Mouse (Mus musculus) forebrain, embryonic 13.5 days (tissue): ENCODE data around the gene Ephb2. TPM values are rescaled to one million over a fixed set of nuclear protein-coding genes. Genes with fewer than 3 reads are reported as not detected.
A peak's percentile ranks its signal among the peaks of the same experiment; 100 is the strongest.

Experiments used
- ATAC-seq: fragments of 200-750 bp; cut with Nextera tagmentation; 2 replicates; pipeline ENCODE4 v1.8.0; 2017
- H3K27ac ChIP-seq: fragments of 300-500 bp; sonication (generic); 2 replicates; pipeline ENCODE4 v1.5.1; 2015; ENCODE audit warnings: inconsistent platforms, mild to moderate bottlenecking, moderate library complexity
- H3K27me3 ChIP-seq: fragments of 300-500 bp; sonication (generic); 2 replicates; pipeline ENCODE4 v1.6.1; 2015; ENCODE audit warnings: mild to moderate bottlenecking, inconsistent platforms
- H3K36me3 ChIP-seq: fragments of 300-500 bp; sonication (generic); 2 replicates; pipeline ENCODE4 v1.6.1; 2015; ENCODE audit warnings: mild to moderate bottlenecking, inconsistent platforms; ENCODE audit not compliant: poor library complexity, severe bottlenecking
- H3K4me1 ChIP-seq: fragments of 300-500 bp; sonication (generic); 2 replicates; pipeline ENCODE4 v1.6.1; 2015; ENCODE audit warnings: inconsistent platforms
- H3K4me2 ChIP-seq: fragments of 300-500 bp; sonication (generic); 2 replicates; pipeline ENCODE4 v1.6.1; 2015; ENCODE audit warnings: inconsistent platforms, mild to moderate bottlenecking, moderate library complexity
- H3K4me3 ChIP-seq: fragments of 300-500 bp; sonication (generic); 2 replicates; pipeline ENCODE4 v1.5.1; 2015; ENCODE audit warnings: mild to moderate bottlenecking, inconsistent platforms
- H3K9ac ChIP-seq: fragments of 300-500 bp; sonication (generic); 2 replicates; pipeline ENCODE4 v1.6.1; 2015; ENCODE audit warnings: mild to moderate bottlenecking, inconsistent platforms
- H3K9me3 ChIP-seq: fragments of 300-500 bp; sonication (generic); replicated peaks from 2 replicates; pipeline ENCODE4 v1.6.1; 2016; ENCODE audit warnings: inconsistent platforms
- WGBS: fragments of 180-500 bp; shearing (Covaris S2); methylation state at CpG from one replicate; pipeline ENCODE4 v1.1.7; 2015; 5-methylcytosine and 5-hydroxymethylcytosine counted together
- polyA plus RNA-seq: library from polyadenylated mRNA; unstranded; fragments of >200 nt; fragmentation: Nextera tagmentation; extraction: Ambion mirVana; gene quantifications from 2 replicates; pipeline ENCODE4 v1.2.1, GENCODE M21; 2015

Gene Ephb2
- polyA plus RNA-seq, 1 experiment from 2014 or later, result 10.7 TPM

- Histone ChIP-seq H3K27ac (no peak overlapping the region), H3K9me3 (no peaks in the 10 kb centered on the region), H3K4me3 (no peak overlapping the region), H3K4me2 (no peak overlapping the region), H3K4me1 (peaks cover 47% of the 10 kb centered on the region), H3K9ac (no peak overlapping the region), H3K27me3 (no peaks in the 10 kb centered on the region), H3K36me3 (0 out of 2 replicates have a peak, but pooled peaks cover 6% of the 10 kb centered on the region)
- 59% methylated on average over 17 of the region's 17 CpGs for WGBS
- ATAC-seq, result no peak
Measured at GRCm38 (mm10) chr4:136722361-136723082, 113.3 kb downstream of the Ephb2 start.

- no peak overlapping the region for H3K27ac ChIP-seq
- no peaks in the 10 kb centered on the region for H3K27me3 ChIP-seq
- WGBS, result 74% methylated on average over 3 of the region's 3 CpGs
Measured at GRCm38 (mm10) chr4:136721937-136722336, 113.9 kb downstream of the Ephb2 start.

GRCm38 (mm10) chr4:136720025-136720424 is 115.8 kb downstream of the Ephb2 start:
- no peak for ATAC-seq
- WGBS, result 88% methylated on average over 9 of the region's 9 CpGs
- Histone ChIP-seq H3K4me3 (no peak overlapping the region), H3K4me1 (peaks cover 52% of the 10 kb centered on the region), H3K36me3 (0 out of 2 replicates have a peak, but pooled peaks cover 6% of the 10 kb centered on the region), H3K4me2 (no peak overlapping the region), H3K9ac (no peak overlapping the region), H3K27ac (no peak overlapping the region), H3K9me3 (no peaks in the 10 kb centered on the region), H3K27me3 (no peaks in the 10 kb centered on the region)

More at GRCm38 (mm10) chr4:136721937-136722336, 113.9 kb downstream of the Ephb2 start:
- H3K9me3 ChIP-seq, result no peaks in the 10 kb centered on the region
- ATAC-seq, result no peak
- no peak overlapping the region for H3K9ac ChIP-seq
- H3K36me3 ChIP-seq, result 0 out of 2 replicates have a peak, but pooled peaks cover 6% of the 10 kb centered on the region
- H3K4me2 ChIP-seq, result no peak overlapping the region
- H3K4me3 ChIP-seq, result no peak overlapping the region
- H3K4me1 ChIP-seq, result peaks cover 46% of the 10 kb centered on the region

GRCm38 (mm10) chr4:136718193-136718986 is 117.4 kb downstream of the Ephb2 start:
- Histone ChIP-seq H3K4me1 (peaks cover 48% of the 10 kb centered on the region), H3K9ac (no peak overlapping the region), H3K9me3 (no peaks in the 10 kb centered on the region), H3K27me3 (no peaks in the 10 kb centered on the region), H3K27ac (no peak overlapping the region), H3K4me2 (no peak overlapping the region), H3K36me3 (0 out of 2 replicates have a peak, but pooled peaks cover 6% of the 10 kb centered on the region), H3K4me3 (no peak overlapping the region)
- WGBS, result 83% methylated on average over 14 of the region's 14 CpGs
- ATAC-seq, result no peak

GRCm38 (mm10) chr4:136716561-136716972 is 119.2 kb downstream of the Ephb2 start:
- no peak overlapping the region for H3K9ac ChIP-seq
- ATAC-seq, result peak; percentile 73
- no peaks in the 10 kb centered on the region for H3K9me3 ChIP-seq
- H3K36me3 ChIP-seq, result 0 out of 2 replicates have a peak, but pooled peaks cover 6% of the 10 kb centered on the region
- H3K27me3 ChIP-seq, result no peaks in the 10 kb centered on the region
- H3K27ac ChIP-seq, result peak overlapping the region; percentile 40; the same call in 1 of the 2 replicates
- H3K4me2 ChIP-seq, result no peak overlapping the region
- H3K4me1 ChIP-seq, result peaks cover 49% of the 10 kb centered on the region
- no peak overlapping the region for H3K4me3 ChIP-seq
- WGBS, result 57% methylated on average over 7 of the region's 7 CpGs

- Histone ChIP-seq H3K36me3 (0 out of 2 replicates have a peak, but pooled peaks cover 6% of the 10 kb centered on the region), H3K9ac (no peak overlapping the region), H3K27me3 (no peaks in the 10 kb centered on the region), H3K27ac (no peak overlapping the region), H3K4me2 (no peak overlapping the region), H3K9me3 (no peaks in the 10 kb centered on the region), H3K4me3 (no peak overlapping the region), H3K4me1 (peaks cover 36% of the 10 kb centered on the region)
- ATAC-seq, result no peak
- 81% methylated on average over 6 of the region's 6 CpGs for WGBS
Measured at GRCm38 (mm10) chr4:136714530-136714929, 121.3 kb downstream of the Ephb2 start.

- no peak overlapping the region for H3K27ac ChIP-seq
- H3K4me3 ChIP-seq, result no peak overlapping the region
- H3K36me3 ChIP-seq, result 0 out of 2 replicates have a peak, but pooled peaks cover 2% of the 10 kb centered on the region
- no peak overlapping the region for H3K9ac ChIP-seq
- ATAC-seq, result no peak
- 92% methylated on average over 7 of the region's 7 CpGs for WGBS
- H3K9me3 ChIP-seq, result no peaks in the 10 kb centered on the region
- no peaks in the 10 kb centered on the region for H3K27me3 ChIP-seq
- H3K4me1 ChIP-seq, result peaks cover 41% of the 10 kb centered on the region
- no peak overlapping the region for H3K4me2 ChIP-seq
Measured at GRCm38 (mm10) chr4:136713889-136714288, 121.9 kb downstream of the Ephb2 start.

- whole genome bisulfite sequencing, result 89% methylated on average over 3 of the region's 3 CpGs
- Histone ChIP-seq H3K9ac (no peak overlapping the region), H3K4me2 (no peak overlapping the region), H3K27me3 (no peaks in the 10 kb centered on the region), H3K4me1 (peaks cover 45% of the 10 kb centered on the region), H3K36me3 (no peaks in the 10 kb centered on the region), H3K9me3 (no peaks in the 10 kb centered on the region), H3K27ac (no peak overlapping the region), H3K4me3 (no peak overlapping the region)
- no peak for ATAC-seq
Measured at GRCm38 (mm10) chr4:136713431-136713830, 122.4 kb downstream of the Ephb2 start.

- H3K27ac ChIP-seq, result no peak overlapping the region
- H3K27me3 ChIP-seq, result no peaks in the 10 kb centered on the region
- no peak for ATAC-seq
- H3K9me3 ChIP-seq, result no peaks in the 10 kb centered on the region
- no peak overlapping the region for H3K4me3 ChIP-seq
- H3K4me2 ChIP-seq, result no peak overlapping the region
- H3K9ac ChIP-seq, result no peak overlapping the region
- H3K36me3 ChIP-seq, result no peaks in the 10 kb centered on the region
- H3K4me1 ChIP-seq, result peaks cover 41% of the 10 kb centered on the region
- 33% methylated on average over 20 of the region's 20 CpGs for WGBS
Measured at GRCm38 (mm10) chr4:136711985-136712768, 123.6 kb downstream of the Ephb2 start.

- Histone ChIP-seq H3K9ac (no peak overlapping the region), H3K27me3 (no peaks in the 10 kb centered on the region), H3K4me1 (peaks cover 31% of the 10 kb centered on the region), H3K9me3 (no peaks in the 10 kb centered on the region), H3K4me3 (no peak overlapping the region), H3K27ac (no peak overlapping the region), H3K4me2 (no peak overlapping the region), H3K36me3 (no peaks in the 10 kb centered on the region)
- WGBS, result 94% methylated on average over 9 of the region's 9 CpGs
- ATAC-seq, result no peak
Measured at GRCm38 (mm10) chr4:136710345-136710744, 125.4 kb downstream of the Ephb2 start.

GRCm38 (mm10) chr4:136708956-136709355 is 126.8 kb downstream of the Ephb2 start:
- H3K27ac ChIP-seq, result no peak overlapping the region
- H3K4me1 ChIP-seq, result peaks cover 45% of the 10 kb centered on the region
- H3K27me3 ChIP-seq, result no peaks in the 10 kb centered on the region
- no peaks in the 10 kb centered on the region for H3K36me3 ChIP-seq
- H3K4me3 ChIP-seq, result no peak overlapping the region
- no peaks in the 10 kb centered on the region for H3K9me3 ChIP-seq
- H3K4me2 ChIP-seq, result no peak overlapping the region
- no peak for ATAC-seq
- no peak overlapping the region for H3K9ac ChIP-seq
- WGBS, result 83% methylated on average over 2 of the region's 2 CpGs
